In the genomic region with DNA sequence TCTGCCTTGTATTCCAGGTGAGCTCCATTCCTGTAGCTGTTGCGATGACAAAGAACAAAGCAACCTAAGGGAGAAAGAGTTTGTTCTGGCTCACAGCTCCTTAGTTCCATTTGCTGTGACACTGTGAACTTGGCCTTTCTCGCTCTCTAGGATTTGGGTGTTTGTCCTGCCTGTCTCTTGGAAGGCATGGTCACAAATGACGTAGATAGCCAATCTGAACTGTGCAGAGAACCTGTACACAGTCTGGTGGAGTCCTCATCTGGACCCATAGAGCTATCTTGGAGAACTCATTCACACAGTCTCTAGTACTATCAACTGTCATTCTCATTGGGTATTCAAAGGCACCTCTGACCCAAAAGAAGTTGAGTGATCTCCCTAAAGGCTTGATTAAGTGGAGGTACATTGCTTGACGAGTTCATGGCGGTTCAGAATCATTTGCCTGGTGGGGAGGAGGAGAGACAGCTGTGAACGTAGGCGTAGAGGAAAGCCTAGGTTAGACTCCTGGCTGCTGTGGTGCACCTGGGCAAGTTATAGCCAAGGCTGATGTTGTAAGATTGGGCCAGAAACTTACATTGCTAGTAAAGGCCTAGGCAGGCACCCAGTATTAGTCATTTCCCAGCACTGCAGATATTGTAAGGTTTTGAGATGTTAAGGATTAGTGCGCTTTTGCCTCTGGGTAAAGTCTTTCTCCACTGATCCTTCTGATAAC, we compare ENCODE assay signal across 33 mouse cellular contexts.
A peak's percentile ranks its signal among the peaks of the same experiment; 100 is the strongest.
DNase-seq lines count a peak whose midpoint lies in the region; ATAC-seq and TF ChIP-seq lines count a peak whose summit lies in the region.
"Had no signal": no experiment of that assay in that cellular context is flagged by ENCODE, and none has a peak within 500 bp of the region (broad histone marks: within the 10 kb centered on the region; RNA-seq: fewer than 3 reads in every experiment).

No protein-coding gene starts in this region.

- peaks cover 24% of the 10 kb centered on the region for H3K4me1 ChIP-seq in heart, adult 2 months (ENCODE audit: control insufficient read depth, insufficient read depth, low read length)
- H3K4me1 ChIP-seq in heart, embryonic 15.5 days (replicated peaks): peaks cover 36% of the 10 kb centered on the region
- no peaks in the 10 kb centered on the region; the same call in 1 of the 2 replicates for H3K4me1 ChIP-seq in liver, embryonic 16.5 days (ENCODE audit: control insufficient read depth, low read depth, low read length)
- no peaks in the 10 kb centered on the region; the same call in 1 of the 2 replicates for H3K4me1 ChIP-seq in liver, embryonic 11.5 days (replicated peaks; ENCODE audit: control insufficient read depth, insufficient read depth, low read length)
- H3K4me1 ChIP-seq: midbrain, embryonic 10.5 days; midbrain, embryonic 15.5 days had no signal

- 91% methylated on average over 8 of the region's 8 CpGs for WGBS in heart, adult 2 months
- 90% methylated on average over 8 of the region's 8 CpGs for WGBS in heart, embryonic 15.5 days
- 69% methylated on average over 8 of the region's 8 CpGs for WGBS in liver, embryonic 16.5 days (ENCODE audit: insufficient replicate concordance)
- WGBS in liver, embryonic 11.5 days: 86% methylated on average over 8 of the region's 8 CpGs

- DNase-seq in heart, adult 2 months: no peak
- no peak for DNase-seq in heart, postnatal 14 days
- no peak for DNase-seq in heart, adult 18-20 months
- DNase-seq in liver, embryonic 11.5 days (ENCODE audit: low spot score): no peak
- DNase-seq in spleen, postnatal 10 days (ENCODE audit: low spot score in 2 of 2): no peak
- DNase-seq: adrenal gland, postnatal 10 days; cerebellum, adult 18-20 months; cerebellum, postnatal 10 days; gastrocnemius, postnatal 10 days; kidney, adult 9 months; kidney, postnatal 10 days; layer of hippocampus, postnatal 36 days; left cerebral cortex, postnatal 4 days; lung, adult 2 months; lung, postnatal 10 days; right cerebral cortex, postnatal 25 days; spleen, adult 18-20 months; thymus, adult 18-20 months; thymus, postnatal 25 days had no signal

- no peak for TF ChIP-seq POLR2A in heart, adult 2 months (IDR thresholded peaks at IDR 0.05; ENCODE audit: insufficient read depth, low read depth, low read length)

- no peak overlapping the region for H3K4me2 ChIP-seq in heart, embryonic 15.5 days
- no peak overlapping the region for H3K4me2 ChIP-seq in liver, embryonic 16.5 days (ENCODE audit: low read depth, low read length)
- no peak overlapping the region for H3K4me2 ChIP-seq in liver, embryonic 11.5 days
- H3K4me2 ChIP-seq: embryonic facial prominence, embryonic 13.5 days; hindbrain, embryonic 12.5 days; midbrain, embryonic 15.5 days; neural tube, embryonic 15.5 days had no signal

- H3K27ac ChIP-seq in heart, adult 2 months: peak overlapping the region; percentile 49
- H3K27ac ChIP-seq in heart, embryonic 15.5 days: 0 out of 2 replicates have a peak overlapping the region, but pooled peaks have one; percentile 39
- H3K27ac ChIP-seq in liver, embryonic 16.5 days (ENCODE audit: low read length): peak overlapping the region; percentile 29
- H3K27ac ChIP-seq in liver, embryonic 11.5 days (ENCODE audit: low read depth, low read length): no peak overlapping the region
- H3K27ac ChIP-seq: embryonic facial prominence, embryonic 13.5 days; hindbrain, embryonic 12.5 days; hindbrain, postnatal 0 days; macrophage; midbrain, embryonic 10.5 days; midbrain, embryonic 15.5 days; neural tube, embryonic 15.5 days; stomach, postnatal 0 days had no signal

- intact Hi-C loops in heart, adult 2 months (cut with DNase I): loop anchor here (10.0 kb wide), 1 partner anchor 291 kb away; no protein-coding TSS in a partner anchor
- intact Hi-C loops in heart, postnatal 14 days (cut with DNase I): no loop called here

- H3K27me3 ChIP-seq in heart, adult 2 months (ENCODE audit: control insufficient read depth, insufficient read depth, low read length): no peaks in the 10 kb centered on the region
- no peaks in the 10 kb centered on the region for H3K27me3 ChIP-seq in heart, embryonic 15.5 days
- H3K27me3 ChIP-seq in liver, embryonic 16.5 days (ENCODE audit: control insufficient read depth, insufficient read depth, low read depth, low read length): no peaks in the 10 kb centered on the region
- no peaks in the 10 kb centered on the region for H3K27me3 ChIP-seq in liver, embryonic 11.5 days (replicated peaks; ENCODE audit: control insufficient read depth, insufficient read depth, low read length)
- H3K27me3 ChIP-seq: embryonic facial prominence, embryonic 13.5 days; hindbrain, embryonic 12.5 days; midbrain, embryonic 15.5 days; neural tube, embryonic 15.5 days; Patski had no signal

- no peak for TF ChIP-seq CTCF in heart, adult 2 months (IDR thresholded peaks at IDR 0.05)

- TF ChIP-seq EP300 in heart, adult 2 months (IDR thresholded peaks at IDR 0.05; ENCODE audit: insufficient read depth, low read depth, low read length): no peak

- no peak overlapping the region for H3K9ac ChIP-seq in heart, adult 2 months (ENCODE audit: low read depth, low read length)
- H3K9ac ChIP-seq in heart, embryonic 15.5 days: no peak overlapping the region
- no peak overlapping the region for H3K9ac ChIP-seq in liver, embryonic 16.5 days (ENCODE audit: low read depth, low read length)
- H3K9ac ChIP-seq in liver, embryonic 11.5 days (ENCODE audit: low read depth, low read length): no peak overlapping the region
- H3K9ac ChIP-seq: embryonic facial prominence, embryonic 13.5 days; hindbrain, embryonic 12.5 days; midbrain, embryonic 15.5 days; neural tube, embryonic 15.5 days had no signal

- H3K9me3 ChIP-seq in heart, embryonic 15.5 days (replicated peaks): no peaks in the 10 kb centered on the region
- no peaks in the 10 kb centered on the region for H3K9me3 ChIP-seq in liver, embryonic 16.5 days (replicated peaks; ENCODE audit: control insufficient read depth, low read length)
- no peaks in the 10 kb centered on the region for H3K9me3 ChIP-seq in liver, embryonic 11.5 days (ENCODE audit: control insufficient read depth, low read length)
- H3K9me3 ChIP-seq: embryonic facial prominence, embryonic 13.5 days; hindbrain, embryonic 12.5 days; midbrain, embryonic 10.5 days; midbrain, embryonic 15.5 days; neural tube, embryonic 15.5 days had no signal

- no peak for ATAC-seq in heart, embryonic 15.5 days (replicated peaks; ENCODE audit: insufficient number of reproducible peaks, insufficient read depth, low FRiP score, low read depth)
- ATAC-seq in liver, embryonic 16.5 days (ENCODE audit: low read depth): no peak
- no peak for ATAC-seq in liver, embryonic 11.5 days (replicated peaks; ENCODE audit: low FRiP score)
- ATAC-seq in megakaryocyte, adult 5-6 weeks (ENCODE audit: poor library complexity, severe bottlenecking): no peak
- ATAC-seq: forebrain, embryonic 16.5 days; hindbrain, postnatal 0 days; intestine, postnatal 0 days; midbrain, embryonic 15.5 days had no signal

- peaks cover 5% of the 10 kb centered on the region; the same call in 1 of the 2 replicates for H3K79me2 ChIP-seq in heart, adult 2 months (replicated peaks; ENCODE audit: control insufficient read depth, insufficient read depth, low read length)

- H3K4me3 ChIP-seq in heart, adult 2 months: no peak overlapping the region
- H3K4me3 ChIP-seq in heart, embryonic 15.5 days: no peak overlapping the region
- H3K4me3 ChIP-seq in liver, embryonic 16.5 days (ENCODE audit: low read depth, low read length): no peak overlapping the region
- H3K4me3 ChIP-seq in liver, embryonic 11.5 days (ENCODE audit: low read depth, low read length): no peak overlapping the region
- H3K4me3 ChIP-seq: embryonic facial prominence, embryonic 13.5 days; hindbrain, embryonic 12.5 days; midbrain, embryonic 10.5 days; midbrain, embryonic 15.5 days; neural tube, embryonic 15.5 days had no signal

- H3K36me3 ChIP-seq in heart, adult 2 months (ENCODE audit: control insufficient read depth, insufficient read depth, low read length): peaks cover 22% of the 10 kb centered on the region
- no peaks in the 10 kb centered on the region for H3K36me3 ChIP-seq in heart, embryonic 15.5 days
- H3K36me3 ChIP-seq in liver, embryonic 16.5 days (ENCODE audit: control insufficient read depth, insufficient read depth): no peaks in the 10 kb centered on the region
- no peaks in the 10 kb centered on the region for H3K36me3 ChIP-seq in liver, embryonic 11.5 days (ENCODE audit: control insufficient read depth, insufficient read depth, low read length)
- H3K36me3 ChIP-seq: embryonic facial prominence, embryonic 13.5 days; hindbrain, embryonic 12.5 days; midbrain, embryonic 10.5 days; midbrain, embryonic 15.5 days; neural tube, embryonic 15.5 days had no signal
